Mouse (Mus musculus) CD4-positive, CD25-positive, alpha-beta regulatory T cell, adult 2 months (primary cell): Measurements from ENCODE around the gene Olig1.

ENCODE experiments used
- DNase-seq: peaks from one replicate; pipeline ENCODE4 v3.0.0-alpha.2; 2012; ENCODE audit warnings: low read depth, low spot score

Gene Olig1

GRCm38 (mm10) chr16:91309872-91310271 is 40.3 kb downstream of the Olig1 start:
- no peak for DNase-seq

GRCm38 (mm10) chr16:91312921-91313320 is 43.3 kb downstream of the Olig1 start:
- DNase-seq = no peak

GRCm38 (mm10) chr16:91314114-91314775 is 44.7 kb downstream of the Olig1 start:
- DNase-seq = peak; percentile 54

GRCm38 (mm10) chr16:91320191-91320590 is 50.6 kb downstream of the Olig1 start:
- DNase-seq = no peak

- DNase-seq = no peak
These were observed 51.0 kb downstream of the Olig1 start for GRCm38 (mm10) chr16:91320608-91321007.
